Mouse (Mus musculus): ENCODE measurements around the gene Pcdh15. TPM values are rescaled to one million over a fixed set of nuclear protein-coding genes. Genes with fewer than 3 reads are reported as not detected.

Gene Pcdh15
- polyA plus RNA-seq, 1 experiment from 2014 or later, result 0.90 TPM

DNA sequence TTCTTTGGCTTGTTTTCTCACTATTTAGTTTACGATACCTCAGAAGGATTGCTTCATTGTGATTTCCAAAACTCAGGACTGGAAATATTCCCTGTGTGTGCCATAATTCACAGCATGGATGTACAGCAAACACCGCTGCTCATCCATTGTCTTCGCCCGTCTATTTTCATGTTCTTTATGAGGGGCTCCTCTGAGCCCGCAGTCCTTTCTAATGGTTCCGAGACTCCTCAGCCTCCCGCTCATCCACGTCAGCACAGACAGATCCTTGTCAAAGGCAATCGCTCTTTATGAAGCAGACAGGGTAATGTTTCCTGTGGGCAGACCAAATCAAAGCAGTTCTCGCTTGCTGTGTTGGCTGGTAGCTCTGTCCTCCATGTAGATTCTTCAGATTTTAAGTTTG, 1316.8 kb downstream of the Pcdh15 start:
- no peaks in the 10 kb centered on the region for H3K9me3 ChIP-seq
- no peak overlapping the region for H3K27ac ChIP-seq
- H3K4me1 ChIP-seq (replicated peaks), result no peaks in the 10 kb centered on the region
- H3K36me3 ChIP-seq, result no peaks in the 10 kb centered on the region
- no peak overlapping the region for H3K4me3 ChIP-seq
- 89% methylated on average over 10 of the region's 10 CpGs for WGBS
- H3K27me3 ChIP-seq (ENCODE audit: insufficient read depth, poor library complexity, severe bottlenecking), result no peaks in the 10 kb centered on the region
- no peak for DNase-seq (ENCODE audit: low spot score)

DNA sequence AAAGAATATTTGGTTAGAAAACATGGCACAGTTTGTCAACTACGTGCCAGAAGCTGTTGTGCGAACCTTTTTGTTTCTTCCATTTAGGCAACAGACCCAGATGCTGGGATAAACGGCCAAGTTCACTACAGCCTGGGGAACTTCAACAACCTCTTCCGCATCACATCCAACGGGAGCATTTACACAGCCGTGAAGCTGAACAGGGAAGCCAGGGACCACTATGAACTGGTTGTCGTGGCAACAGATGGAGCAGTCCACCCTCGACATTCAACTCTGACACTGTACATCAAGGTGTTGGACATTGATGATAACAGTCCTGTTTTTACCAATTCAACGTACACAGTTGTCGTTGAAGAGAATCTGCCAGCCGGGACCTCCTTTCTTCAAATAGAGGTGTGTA, 1350.9 kb downstream of the Pcdh15 start:
- no peak overlapping the region for H3K27ac ChIP-seq
- no peak for DNase-seq (ENCODE audit: low spot score)
- 89% methylated on average over 11 of the region's 11 CpGs for WGBS
- H3K27me3 ChIP-seq (ENCODE audit: insufficient read depth, poor library complexity, severe bottlenecking), result no peaks in the 10 kb centered on the region
- no peaks in the 10 kb centered on the region for H3K9me3 ChIP-seq
- H3K4me3 ChIP-seq, result no peak overlapping the region
- H3K36me3 ChIP-seq, result no peaks in the 10 kb centered on the region
- no peaks in the 10 kb centered on the region for H3K4me1 ChIP-seq (replicated peaks)

DNA sequence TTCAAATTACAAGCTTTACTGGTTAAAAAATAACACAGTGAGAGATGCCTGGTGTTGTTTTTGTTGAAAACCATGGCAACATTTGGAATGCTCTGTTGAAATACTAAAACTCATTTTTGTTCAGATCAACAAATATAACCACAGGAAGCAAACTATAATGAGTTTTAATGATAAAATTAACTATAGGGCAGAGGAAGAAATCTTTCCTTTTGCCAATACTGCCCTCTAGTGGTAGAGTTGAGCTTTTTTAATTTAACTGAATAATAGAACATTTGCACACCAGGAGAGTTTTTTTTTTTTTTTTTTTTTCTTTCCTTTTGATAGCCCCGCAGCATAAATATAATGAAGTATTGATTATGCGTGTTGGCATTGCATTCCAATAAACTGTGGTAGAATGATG, 1364.8 kb downstream of the Pcdh15 start:
- Histone ChIP-seq H3K27me3 (ENCODE audit: insufficient read depth, poor library complexity, severe bottlenecking) (no peaks in the 10 kb centered on the region), H3K4me1 (replicated peaks) (no peaks in the 10 kb centered on the region), H3K36me3 (no peaks in the 10 kb centered on the region), H3K27ac (no peak overlapping the region), H3K4me3 (no peak overlapping the region), H3K9me3 (no peaks in the 10 kb centered on the region)
- no peak for DNase-seq (ENCODE audit: low spot score)
- 28% methylated on average over 2 of the region's 2 CpGs for WGBS

GRCm38 (mm10) chr10:74480779-74481178, 1381.6 kb downstream of the Pcdh15 start:
- H3K4me3 ChIP-seq, result no peak overlapping the region
- no peaks in the 10 kb centered on the region for H3K9me3 ChIP-seq
- H3K27ac ChIP-seq, result no peak overlapping the region
- no peaks in the 10 kb centered on the region for H3K36me3 ChIP-seq
- 88% methylated on average over 3 of the region's 3 CpGs for WGBS
- DNase-seq (ENCODE audit: low spot score), result no peak
- no peaks in the 10 kb centered on the region for H3K27me3 ChIP-seq (ENCODE audit: insufficient read depth, poor library complexity, severe bottlenecking)
- H3K4me1 ChIP-seq (replicated peaks), result no peaks in the 10 kb centered on the region

- no peaks in the 10 kb centered on the region for H3K9me3 ChIP-seq
- no peak overlapping the region for H3K27ac ChIP-seq
- H3K27me3 ChIP-seq (ENCODE audit: insufficient read depth, poor library complexity, severe bottlenecking), result no peaks in the 10 kb centered on the region
- WGBS, result 82% methylated on average over 3 of the region's 3 CpGs
- H3K4me1 ChIP-seq (replicated peaks), result 0 out of 2 replicates have a peak, but pooled peaks cover 4% of the 10 kb centered on the region
- DNase-seq (ENCODE audit: low spot score), result no peak
- no peak overlapping the region for H3K4me3 ChIP-seq
- H3K36me3 ChIP-seq, result no peaks in the 10 kb centered on the region
These were observed 1413.2 kb downstream of the Pcdh15 start for GRCm38 (mm10) chr10:74512315-74512714.

DNA sequence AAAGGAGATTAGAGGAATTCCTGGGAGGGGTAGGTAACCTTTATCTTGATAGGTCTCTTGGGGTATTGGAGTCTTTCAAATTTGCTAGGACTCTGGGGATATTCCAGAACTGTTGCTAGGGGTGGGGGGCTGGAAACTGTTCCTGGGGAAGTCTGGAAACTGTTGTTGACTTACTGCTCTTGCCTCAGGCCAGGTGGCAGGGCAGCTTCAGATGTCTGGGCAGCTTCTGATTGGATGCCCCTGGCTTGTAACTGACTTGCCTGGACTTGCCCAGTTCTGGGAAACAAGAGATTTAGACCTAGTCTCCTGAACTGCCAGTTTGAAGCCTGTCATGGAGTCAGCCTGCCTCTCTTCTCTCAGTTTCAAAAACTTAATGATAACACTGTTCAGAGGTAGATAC, 1414.6 kb downstream of the Pcdh15 start:
- H3K4me3 ChIP-seq, result no peak overlapping the region
- H3K36me3 ChIP-seq, result no peaks in the 10 kb centered on the region
- H3K27me3 ChIP-seq (ENCODE audit: insufficient read depth, poor library complexity, severe bottlenecking), result no peaks in the 10 kb centered on the region
- H3K27ac ChIP-seq, result no peak overlapping the region
- H3K9me3 ChIP-seq, result no peaks in the 10 kb centered on the region
- 0 out of 2 replicates have a peak, but pooled peaks cover 4% of the 10 kb centered on the region for H3K4me1 ChIP-seq (replicated peaks)
- no peak for DNase-seq (ENCODE audit: low spot score)

GRCm38 (mm10) chr10:74538371-74538770, 1439.2 kb downstream of the Pcdh15 start:
- no peak overlapping the region for H3K27ac ChIP-seq
- no peaks in the 10 kb centered on the region for H3K9me3 ChIP-seq
- DNase-seq (ENCODE audit: low spot score), result no peak
- H3K4me1 ChIP-seq (replicated peaks), result no peaks in the 10 kb centered on the region
- no peaks in the 10 kb centered on the region for H3K36me3 ChIP-seq
- H3K4me3 ChIP-seq, result no peak overlapping the region
- 83% methylated on average over 2 of the region's 2 CpGs for WGBS
- no peaks in the 10 kb centered on the region for H3K27me3 ChIP-seq (ENCODE audit: insufficient read depth, poor library complexity, severe bottlenecking)

- Histone ChIP-seq H3K27ac (no peak overlapping the region), H3K9me3 (no peaks in the 10 kb centered on the region), H3K27me3 (ENCODE audit: insufficient read depth, poor library complexity, severe bottlenecking) (no peaks in the 10 kb centered on the region), H3K36me3 (no peaks in the 10 kb centered on the region), H3K4me1 (replicated peaks) (no peaks in the 10 kb centered on the region), H3K4me3 (no peak overlapping the region)
- no peak for DNase-seq (ENCODE audit: low spot score)
- 79% methylated on average over 2 of the region's 2 CpGs for WGBS
These were observed 1456.2 kb downstream of the Pcdh15 start for GRCm38 (mm10) chr10:74555326-74555725.

DNA sequence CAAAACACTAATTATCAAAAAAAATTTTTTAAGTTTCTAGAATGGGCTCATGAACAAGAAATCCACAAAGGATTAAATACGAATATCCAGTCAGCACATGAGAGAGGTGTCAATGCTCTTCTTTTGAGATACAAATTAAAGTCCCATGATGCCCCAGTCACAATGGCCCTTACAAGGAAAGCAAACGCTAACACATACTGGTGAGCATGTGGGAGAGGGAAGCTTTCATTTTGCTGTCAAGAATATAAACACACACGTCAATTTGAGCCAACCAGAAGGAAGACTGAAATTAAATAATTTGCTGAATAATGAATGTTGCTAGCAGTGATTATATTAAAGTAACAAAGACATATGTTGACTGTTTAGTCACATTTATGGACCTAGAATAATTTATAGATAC, 1470.5 kb downstream of the Pcdh15 start:
- no peak for DNase-seq (ENCODE audit: low spot score)
- no peaks in the 10 kb centered on the region for H3K9me3 ChIP-seq
- H3K4me1 ChIP-seq (replicated peaks), result no peaks in the 10 kb centered on the region
- no peak overlapping the region for H3K4me3 ChIP-seq
- WGBS, result 78% methylated on average over 3 of the region's 3 CpGs
- no peaks in the 10 kb centered on the region for H3K36me3 ChIP-seq
- no peaks in the 10 kb centered on the region for H3K27me3 ChIP-seq (ENCODE audit: insufficient read depth, poor library complexity, severe bottlenecking)
- no peak overlapping the region for H3K27ac ChIP-seq

GRCm38 (mm10) chr10:74579924-74580323, 1480.8 kb downstream of the Pcdh15 start:
- Histone ChIP-seq H3K27ac (no peak overlapping the region), H3K27me3 (ENCODE audit: insufficient read depth, poor library complexity, severe bottlenecking) (no peaks in the 10 kb centered on the region), H3K36me3 (no peaks in the 10 kb centered on the region), H3K4me1 (replicated peaks) (no peaks in the 10 kb centered on the region), H3K9me3 (no peaks in the 10 kb centered on the region), H3K4me3 (no peak overlapping the region)
- no peak for DNase-seq (ENCODE audit: low spot score)
- 87% methylated on average over 2 of the region's 2 CpGs for WGBS

- Histone ChIP-seq H3K27me3 (ENCODE audit: insufficient read depth, poor library complexity, severe bottlenecking) (no peaks in the 10 kb centered on the region), H3K4me1 (replicated peaks) (no peaks in the 10 kb centered on the region), H3K4me3 (no peak overlapping the region), H3K9me3 (no peaks in the 10 kb centered on the region), H3K27ac (no peak overlapping the region), H3K36me3 (no peaks in the 10 kb centered on the region)
- DNase-seq (ENCODE audit: low spot score), result no peak
- WGBS, result 81% methylated on average over 3 of the region's 3 CpGs
These were observed 1492.7 kb downstream of the Pcdh15 start for GRCm38 (mm10) chr10:74591799-74592198.

DNA sequence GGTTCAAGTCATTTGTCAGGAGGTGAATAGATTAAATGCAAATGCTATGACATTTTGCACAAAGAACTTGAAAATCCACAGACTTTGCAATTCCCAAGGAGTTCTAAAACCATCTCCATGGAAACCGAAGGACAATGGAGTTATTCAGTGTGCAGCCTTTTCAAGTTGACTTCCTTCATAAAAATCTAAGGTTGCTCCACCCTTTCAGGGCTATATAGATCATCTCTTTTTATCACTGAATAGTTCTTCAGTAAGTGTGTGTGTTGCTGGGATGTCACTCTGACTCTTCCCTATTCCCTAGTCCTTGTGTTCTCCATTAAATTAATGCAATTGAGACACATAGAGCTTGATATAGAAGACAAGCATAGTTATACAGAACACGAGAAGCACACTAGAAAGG, 1508.5 kb downstream of the Pcdh15 start:
- Histone ChIP-seq H3K27ac (no peak overlapping the region), H3K27me3 (ENCODE audit: insufficient read depth, poor library complexity, severe bottlenecking) (no peaks in the 10 kb centered on the region), H3K9me3 (no peaks in the 10 kb centered on the region), H3K4me1 (replicated peaks) (peaks cover 12% of the 10 kb centered on the region; the same call in 1 of the 2 replicates), H3K4me3 (no peak overlapping the region), H3K36me3 (no peaks in the 10 kb centered on the region)
- WGBS, result 66% methylated on average over 2 of the region's 2 CpGs
- DNase-seq (ENCODE audit: low spot score), result no peak

DNA sequence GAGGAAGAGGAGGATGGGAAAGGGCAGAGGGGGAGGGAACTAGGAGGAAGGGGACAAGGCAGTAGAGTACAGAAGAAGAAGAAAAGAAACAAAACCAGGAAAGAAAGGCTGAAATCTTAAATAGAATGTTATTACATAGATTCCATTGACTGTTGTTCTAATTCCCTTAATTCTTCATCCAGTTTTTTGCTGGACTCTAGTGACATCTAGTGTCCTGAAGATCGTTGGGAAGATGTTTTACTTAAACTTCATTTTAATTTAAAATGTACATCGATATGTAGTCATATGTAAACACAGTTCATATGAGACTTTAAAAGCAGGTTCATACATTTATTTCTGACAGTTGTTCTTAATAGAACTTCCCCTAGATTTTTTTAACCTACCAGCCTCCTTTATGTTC, 1522.7 kb downstream of the Pcdh15 start:
- Histone ChIP-seq H3K27me3 (ENCODE audit: insufficient read depth, poor library complexity, severe bottlenecking) (no peaks in the 10 kb centered on the region), H3K27ac (no peak overlapping the region), H3K9me3 (no peaks in the 10 kb centered on the region), H3K4me3 (no peak overlapping the region), H3K36me3 (no peaks in the 10 kb centered on the region), H3K4me1 (replicated peaks) (no peaks in the 10 kb centered on the region)
- WGBS, result 67% methylated on average over 2 of the region's 2 CpGs
- DNase-seq (ENCODE audit: low spot score), result no peak

DNA sequence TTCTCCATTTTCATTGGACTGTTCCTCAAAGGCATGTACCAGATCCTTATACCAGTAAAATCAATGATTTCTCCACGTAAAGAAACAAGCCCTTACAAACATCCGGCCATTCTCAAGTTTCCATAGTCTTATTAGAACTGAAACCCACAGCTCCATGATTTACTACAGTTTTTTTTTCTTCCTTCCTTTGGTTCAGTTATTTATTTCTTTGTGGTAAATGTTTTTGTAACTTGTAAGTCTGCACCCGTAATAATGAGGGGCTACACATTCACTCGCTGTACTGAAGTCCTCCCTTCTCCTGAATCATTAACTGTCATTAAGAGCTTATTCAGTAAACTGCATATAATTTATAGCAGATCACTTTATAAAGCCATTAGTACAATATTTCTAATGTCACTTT, 1526.6 kb downstream of the Pcdh15 start:
- Histone ChIP-seq H3K27me3 (ENCODE audit: insufficient read depth, poor library complexity, severe bottlenecking) (no peaks in the 10 kb centered on the region), H3K4me3 (no peak overlapping the region), H3K36me3 (no peaks in the 10 kb centered on the region), H3K27ac (no peak overlapping the region), H3K4me1 (replicated peaks) (no peaks in the 10 kb centered on the region), H3K9me3 (no peaks in the 10 kb centered on the region)
- WGBS, result 91% methylated on average over 4 of the region's 4 CpGs
- no peak for DNase-seq (ENCODE audit: low spot score)

Data from hindbrain, embryonic 10.5 days (tissue).